Mouse (Mus musculus) cerebellum, adult 2 months (tissue): ENCODE results near the gene Sec14l1. TPM values are rescaled to one million over a fixed set of nuclear protein-coding genes. Genes with fewer than 3 reads are reported as not detected.
"Not testable (repeated sequence)": the region's sequence is repeated elsewhere in the genome, so short reads cannot be mapped to it uniquely, and the experiment has no call there.

ENCODE experiments used
- DNase-seq, 2 experiments: peaks; one replicate each; pipeline ENCODE4 v3.0.0; 2021
- H3K27ac ChIP-seq: fragments of 200-500 bp; 2 replicates; pipeline ENCODE4 v1.5.1; 2012; ENCODE audit warnings: low read length, control low read depth, inconsistent platforms; ENCODE audit not compliant: insufficient read depth
- H3K27me3 ChIP-seq: fragments of 200-500 bp; 2 replicates; pipeline ENCODE4 v1.6.1; 2012; ENCODE audit warnings: inconsistent platforms, mild to moderate bottlenecking, low read length, moderate library complexity; ENCODE audit not compliant: control insufficient read depth, insufficient read depth
- H3K4me1 ChIP-seq: fragments of 200-500 bp; 2 replicates; pipeline ENCODE4 v1.6.1; 2011; ENCODE audit warnings: low read length; ENCODE audit not compliant: control insufficient read depth, insufficient read depth
- H3K4me3 ChIP-seq: fragments of 200-500 bp; replicated peaks from 2 replicates; pipeline ENCODE3; 2011; ENCODE audit warnings: mild to moderate bottlenecking, low read depth, low read length, control low read depth; ENCODE audit not compliant: insufficient read depth
- CTCF ChIP-seq: fragments of 200-500 bp; IDR thresholded peaks from 2 replicates; pipeline ENCODE4 v1.5.1; 2011; ENCODE audit warnings: low read depth, mild to moderate bottlenecking, control low read depth, low read length, moderate library complexity, borderline replicate concordance; ENCODE audit not compliant: insufficient read depth
- POLR2A ChIP-seq: fragments of 200-500 bp; IDR thresholded peaks from 2 replicates; pipeline ENCODE4 v1.6.1; 2011; ENCODE audit warnings: low read length, control low read depth, borderline replicate concordance; ENCODE audit not compliant: insufficient read depth
- WGBS: fragments of 180-500 bp; shearing (Covaris S2); methylation state at CpG from one replicate; pipeline ENCODE4 v1.1.7; 2018; 5-methylcytosine and 5-hydroxymethylcytosine counted together
- polyA plus RNA-seq: library from polyadenylated mRNA; depleted of rRNA; stranded (reverse); fragments of >200 nt; gene quantifications from 2 replicates; pipeline ENCODE4 v1.2.3, GENCODE M21; 2012; rRNA removed

Gene Sec14l1
- 124 and 137 TPM in 2 replicates for polyA plus RNA-seq

GRCm38 (mm10) chr11:117114592-117115345 lies at the start of gene Sec14l1:
Gene Sec14l1, plus strand, starts transcription at chr11:117115168.
- under 1% methylated on average over 66 of the region's 67 CpGs for WGBS
- DNase-seq: peak; percentile 99
- Histone ChIP-seq H3K27me3 (no peaks in the 10 kb centered on the region), H3K4me1 (peaks cover 14% of the 10 kb centered on the region), H3K4me3 (peak within 1 kb of the TSS; percentile 87), H3K27ac (peak within 1 kb of the TSS; percentile 92)
- peak; percentile 81 for TF ChIP-seq POLR2A
- no peak for TF ChIP-seq CTCF

GRCm38 (mm10) chr11:117065602-117066001 lies 49.4 kb upstream of the Sec14l1 start:
- not testable (repeated sequence) for H3K4me3 ChIP-seq, DNase-seq, H3K27ac ChIP-seq, H3K4me1 ChIP-seq, H3K27me3 ChIP-seq
- WGBS: 86% methylated on average over 5 of the region's 5 CpGs

GRCm38 (mm10) chr11:117066738-117067137 lies 48.2 kb upstream of the Sec14l1 start:
- Histone ChIP-seq H3K27me3 (no peaks in the 10 kb centered on the region), H3K4me3 (no peak overlapping the region), H3K27ac (no peak overlapping the region), H3K4me1 (no peaks in the 10 kb centered on the region)
- 70% methylated on average over 5 of the region's 5 CpGs for WGBS
- TF ChIP-seq POLR2A (no peak), CTCF (no peak)
- DNase-seq: no peak

GRCm38 (mm10) chr11:117068332-117068731 lies 46.6 kb upstream of the Sec14l1 start:
- WGBS: 78% methylated on average over 1 of the region's 1 CpGs
- H3K27ac ChIP-seq: no peak overlapping the region

GRCm38 (mm10) chr11:117069027-117069426 lies 45.9 kb upstream of the Sec14l1 start:
- H3K4me3 ChIP-seq: no peak overlapping the region
- H3K27ac ChIP-seq: no peak overlapping the region
- no peaks in the 10 kb centered on the region for H3K27me3 ChIP-seq
- TF ChIP-seq CTCF (no peak), POLR2A (no peak)
- WGBS: 68% methylated on average over 3 of the region's 3 CpGs
- no peak for DNase-seq
- no peaks in the 10 kb centered on the region for H3K4me1 ChIP-seq

More at GRCm38 (mm10) chr11:117068332-117068731, 46.6 kb upstream of the Sec14l1 start:
- no peak overlapping the region for H3K4me3 ChIP-seq
- no peak for DNase-seq
- no peak for TF ChIP-seq POLR2A
- TF ChIP-seq CTCF: no peak
- no peaks in the 10 kb centered on the region for H3K4me1 ChIP-seq
- H3K27me3 ChIP-seq: no peaks in the 10 kb centered on the region

DNA sequence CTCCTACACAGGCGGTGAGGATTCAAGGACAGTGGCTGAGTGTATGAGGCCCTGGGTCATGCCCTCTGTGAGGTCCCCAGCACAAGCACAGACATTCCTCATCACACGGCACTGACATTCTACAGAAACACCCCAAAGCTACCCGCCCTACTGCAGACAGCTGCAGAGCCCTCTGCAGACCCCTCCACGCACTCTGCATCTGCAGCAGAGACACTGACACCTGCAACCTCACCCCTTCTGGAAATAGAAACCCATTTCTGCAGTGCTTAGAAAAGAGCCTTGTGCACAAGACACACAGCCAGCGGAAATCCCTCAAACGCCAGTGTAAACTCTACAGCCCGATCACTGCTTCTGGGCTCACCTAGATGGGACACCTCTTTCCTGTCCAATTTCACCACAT lies 44.3 kb upstream of the Sec14l1 start:
- DNase-seq: no peak
- 90% methylated on average over 7 of the region's 7 CpGs for WGBS
- Histone ChIP-seq H3K27me3 (no peaks in the 10 kb centered on the region), H3K4me3 (no peak overlapping the region), H3K27ac (no peak overlapping the region), H3K4me1 (no peaks in the 10 kb centered on the region)
- TF ChIP-seq CTCF (no peak), POLR2A (no peak)

GRCm38 (mm10) chr11:117072128-117072527 lies 42.8 kb upstream of the Sec14l1 start:
- H3K27me3 ChIP-seq: no peaks in the 10 kb centered on the region
- TF ChIP-seq CTCF (peak; percentile 98), POLR2A (no peak)
- H3K27ac ChIP-seq: no peak overlapping the region
- DNase-seq: peak; percentile 73 to 86
- no peak overlapping the region for H3K4me3 ChIP-seq
- under 1% methylated on average over 13 of the region's 13 CpGs for WGBS
- peaks cover 4% of the 10 kb centered on the region; the same call in 1 of the 2 replicates for H3K4me1 ChIP-seq

DNA sequence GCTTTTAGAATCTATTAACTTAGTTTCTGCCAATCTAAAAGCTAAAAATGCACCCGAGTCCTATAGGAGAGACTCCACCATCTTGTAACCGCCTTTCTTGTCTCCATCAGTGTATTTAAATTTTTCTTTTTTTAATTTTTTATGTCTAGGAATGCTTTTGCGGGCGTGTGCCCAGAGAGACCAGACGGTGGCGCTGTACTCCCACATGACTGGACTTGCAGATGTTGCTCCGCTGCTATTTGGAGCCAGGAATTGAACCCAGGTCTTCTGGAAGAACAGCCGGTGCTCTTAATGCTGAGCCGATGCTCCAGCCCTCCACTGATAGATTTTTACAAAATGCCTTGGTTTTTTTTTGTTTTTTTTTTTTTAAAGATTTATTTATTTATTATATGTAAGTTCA lies 41.5 kb upstream of the Sec14l1 start:
- no peaks in the 10 kb centered on the region for H3K27me3 ChIP-seq

More for the DNA sequence above, 41.5 kb upstream of the Sec14l1 start:
- H3K4me1 ChIP-seq: peaks cover 13% of the 10 kb centered on the region; the same call in 1 of the 2 replicates
- no peak overlapping the region for H3K27ac ChIP-seq
- no peak overlapping the region for H3K4me3 ChIP-seq
- TF ChIP-seq CTCF (no peak), POLR2A (no peak)
- 96% methylated on average over 9 of the region's 9 CpGs for WGBS
- DNase-seq: no peak
